Mouse (Mus musculus): Measurements from ENCODE around the gene Olfr31. TPM values are rescaled to one million over a fixed set of nuclear protein-coding genes. Genes with fewer than 3 reads are reported as not detected.

Gene Olfr31
- total RNA-seq, 1 experiment, result 0.13 TPM

DNA sequence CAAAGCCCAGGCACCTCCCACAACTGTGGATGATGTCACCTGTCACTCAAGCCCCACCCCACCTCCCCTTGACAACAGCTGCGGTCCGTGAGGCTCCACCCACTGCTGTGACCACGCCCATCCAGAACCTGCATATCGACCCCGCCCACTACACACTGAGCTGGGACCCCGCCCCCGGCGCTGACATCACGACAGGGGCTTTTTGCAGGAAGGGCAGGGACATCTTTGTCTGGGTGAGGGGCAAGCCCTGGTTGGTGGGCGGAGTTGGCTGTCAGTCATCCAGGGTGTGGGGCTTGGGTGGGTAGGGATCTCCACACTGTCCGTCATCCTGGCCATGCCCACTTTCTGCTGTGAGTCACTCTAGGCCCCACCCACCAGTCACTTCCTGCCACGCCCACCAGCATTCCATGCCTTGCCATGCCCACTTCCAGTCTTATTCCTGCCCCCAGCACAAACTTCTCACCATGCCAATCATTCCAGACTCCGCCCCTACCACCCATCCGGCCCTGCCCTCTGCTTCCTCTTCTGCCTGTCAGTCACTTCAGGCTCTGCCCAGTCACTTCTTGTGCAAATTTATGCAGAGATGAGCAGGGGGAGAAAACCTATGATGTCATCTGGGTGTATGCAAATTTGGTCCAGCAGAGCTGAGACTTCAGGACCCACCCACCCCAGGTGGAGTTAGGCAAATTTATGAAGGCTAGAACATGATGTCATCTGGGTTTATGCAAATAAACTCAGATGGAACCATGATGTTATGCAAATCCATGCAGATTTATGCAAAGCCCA is 25.4 kb downstream of the Olfr31 start:
- H3K36me3 ChIP-seq (ENCODE audit: control insufficient read depth, insufficient read depth, low read length, poor library complexity, severe bottlenecking), result peaks cover 26% of the 10 kb centered on the region; the same call in 1 of the 2 replicates
- peaks cover under 1% of the 10 kb centered on the region; the same call in 1 of the 2 replicates for H3K9me3 ChIP-seq (ENCODE audit: control insufficient read depth, insufficient read depth, low read depth, low read length)
- TF ChIP-seq MAFK (IDR thresholded peaks at IDR 0.05; ENCODE audit: insufficient read depth, low read depth, low read length), result no peak; the same call in 1 of the 2 replicates
- TF ChIP-seq CHD2 (IDR thresholded peaks at IDR 0.05; ENCODE audit: low read depth, low read length), result no peak
- no peak for TF ChIP-seq ZNF384 (IDR thresholded peaks at IDR 0.05; ENCODE audit: low read depth, low read length)
- TF ChIP-seq ZC3H11A (IDR thresholded peaks at IDR 0.05; ENCODE audit: borderline replicate concordance, low read depth, low read length), result no peak
- no peak for TF ChIP-seq HCFC1 (IDR thresholded peaks at IDR 0.05; ENCODE audit: borderline replicate concordance, insufficient read depth, low read length)
- H3K4me3 ChIP-seq (ENCODE audit: insufficient read depth in 1 of 2, low read depth in 1 of 2, low read length in 2 of 2, poor library complexity in 1 of 2, severe bottlenecking in 1 of 2), result no peak overlapping the region
- DNase-seq (ENCODE audit: low read depth, low spot score), result no peak
- H3K27ac ChIP-seq (ENCODE audit: insufficient read depth, low read depth, low read length, poor library complexity, severe bottlenecking), result peak overlapping the region; percentile 74; the same call in 1 of the 2 replicates
- H3K9ac ChIP-seq (ENCODE audit: insufficient read depth, low read depth, low read length, poor library complexity, severe bottlenecking), result no peak overlapping the region
- in situ Hi-C loops (cut with MboI; ENCODE audit: low sequenced_read_pairs in 2 of 2, unreplicated experiment in 2 of 2), result no loop called here
- no peaks in the 10 kb centered on the region for H3K4me1 ChIP-seq (ENCODE audit: control insufficient read depth in 2 of 2, insufficient read depth in 2 of 2, low read length in 2 of 2, poor library complexity in 1 of 2)

GRCm38 (mm10) chr14:14348674-14349401 is 26.2 kb downstream of the Olfr31 start:
- Histone ChIP-seq H3K9ac (ENCODE audit: insufficient read depth, low read depth, low read length, poor library complexity, severe bottlenecking) (no peak overlapping the region), H3K4me1 (ENCODE audit: control insufficient read depth in 2 of 2, insufficient read depth in 2 of 2, low read length in 2 of 2, poor library complexity in 1 of 2) (no peaks in the 10 kb centered on the region), H3K36me3 (ENCODE audit: control insufficient read depth, insufficient read depth, low read length, poor library complexity, severe bottlenecking) (peaks cover 26% of the 10 kb centered on the region; the same call in 1 of the 2 replicates), H3K4me3 (ENCODE audit: insufficient read depth in 1 of 2, low read depth in 1 of 2, low read length in 2 of 2, poor library complexity in 1 of 2, severe bottlenecking in 1 of 2) (no peak overlapping the region), H3K9me3 (ENCODE audit: control insufficient read depth, insufficient read depth, low read depth, low read length) (peaks cover 4% of the 10 kb centered on the region; the same call in 1 of the 2 replicates), H3K27ac (ENCODE audit: insufficient read depth, low read depth, low read length, poor library complexity, severe bottlenecking) (peak overlapping the region; percentile 62; the same call in 1 of the 2 replicates)
- no peak for DNase-seq (ENCODE audit: low read depth, low spot score)
- TF ChIP-seq CHD2 (IDR thresholded peaks at IDR 0.05; ENCODE audit: low read depth, low read length) (no peak), ZC3H11A (IDR thresholded peaks at IDR 0.05; ENCODE audit: borderline replicate concordance, low read depth, low read length) (no peak), MAFK (IDR thresholded peaks at IDR 0.05; ENCODE audit: insufficient read depth, low read depth, low read length) (no peak), ZNF384 (IDR thresholded peaks at IDR 0.05; ENCODE audit: low read depth, low read length) (no peak), HCFC1 (IDR thresholded peaks at IDR 0.05; ENCODE audit: borderline replicate concordance, insufficient read depth, low read length) (no peak)
- in situ Hi-C loops (cut with MboI; ENCODE audit: low sequenced_read_pairs in 2 of 2, unreplicated experiment in 2 of 2), result no loop called here

- no peak overlapping the region; the same call in 1 of the 2 replicates for H3K27ac ChIP-seq (ENCODE audit: insufficient read depth, low read depth, low read length, poor library complexity, severe bottlenecking)
- no peaks in the 10 kb centered on the region for H3K4me1 ChIP-seq (ENCODE audit: control insufficient read depth in 2 of 2, insufficient read depth in 2 of 2, low read length in 2 of 2, poor library complexity in 1 of 2)
- peaks cover 4% of the 10 kb centered on the region; the same call in 1 of the 2 replicates for H3K9me3 ChIP-seq (ENCODE audit: control insufficient read depth, insufficient read depth, low read depth, low read length)
- no peak overlapping the region for H3K4me3 ChIP-seq (ENCODE audit: insufficient read depth in 1 of 2, low read depth in 1 of 2, low read length in 2 of 2, poor library complexity in 1 of 2, severe bottlenecking in 1 of 2)
- no peak for DNase-seq (ENCODE audit: low read depth, low spot score)
- no peak overlapping the region for H3K9ac ChIP-seq (ENCODE audit: insufficient read depth, low read depth, low read length, poor library complexity, severe bottlenecking)
- in situ Hi-C loops (cut with MboI; ENCODE audit: low sequenced_read_pairs in 2 of 2, unreplicated experiment in 2 of 2), result no loop called here
- peaks cover 26% of the 10 kb centered on the region; the same call in 1 of the 2 replicates for H3K36me3 ChIP-seq (ENCODE audit: control insufficient read depth, insufficient read depth, low read length, poor library complexity, severe bottlenecking)
- TF ChIP-seq ZNF384 (IDR thresholded peaks at IDR 0.05; ENCODE audit: low read depth, low read length) (no peak), HCFC1 (IDR thresholded peaks at IDR 0.05; ENCODE audit: borderline replicate concordance, insufficient read depth, low read length) (no peak), ZC3H11A (IDR thresholded peaks at IDR 0.05; ENCODE audit: borderline replicate concordance, low read depth, low read length) (no peak), MAFK (IDR thresholded peaks at IDR 0.05; ENCODE audit: insufficient read depth, low read depth, low read length) (no peak), CHD2 (IDR thresholded peaks at IDR 0.05; ENCODE audit: low read depth, low read length) (no peak)
These were observed 27.0 kb downstream of the Olfr31 start for GRCm38 (mm10) chr14:14349485-14350262.
